Comparison of ENCODE assay signal across 12 mouse cellular contexts in the genomic region with DNA sequence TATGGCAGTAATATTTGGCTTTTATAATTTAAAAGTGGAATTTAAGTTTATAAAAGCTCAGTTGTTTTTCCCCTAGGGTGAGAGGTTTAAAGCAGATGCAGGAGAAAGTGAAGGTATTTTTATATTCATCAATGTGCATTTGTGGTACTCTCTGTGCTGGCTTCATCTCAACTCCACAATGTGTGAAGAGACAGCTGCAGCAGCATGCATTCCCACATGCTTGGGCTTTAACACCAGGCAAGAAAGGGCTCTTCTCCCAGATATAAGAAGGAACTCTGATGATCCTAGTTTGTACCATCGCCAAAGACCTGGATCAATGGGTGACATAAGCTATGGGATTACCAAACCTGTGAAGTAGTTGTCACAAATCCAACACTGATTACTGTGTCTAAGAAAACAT.
"Had no signal": no experiment of that assay in that cellular context is flagged by ENCODE, and none has a peak within 500 bp of the region (broad histone marks: within the 10 kb centered on the region; RNA-seq: fewer than 3 reads in every experiment).

No protein-coding gene starts in this region.

- ATAC-seq: intestine, embryonic 16.5 days had no signal

- H3K9ac ChIP-seq: limb, embryonic 13.5 days; liver, embryonic 14.5 days; midbrain, embryonic 12.5 days; neural tube, embryonic 15.5 days had no signal

- H3K27ac ChIP-seq: limb, embryonic 13.5 days; liver, embryonic 14.5 days; midbrain, embryonic 12.5 days; neural tube, embryonic 15.5 days had no signal

- H3K9me3 ChIP-seq: limb, embryonic 13.5 days; midbrain, embryonic 12.5 days; neural tube, embryonic 15.5 days had no signal

- H3K4me3 ChIP-seq: limb, embryonic 13.5 days; midbrain, embryonic 12.5 days; myocyte; neural tube, embryonic 15.5 days had no signal

- H3K27me3 ChIP-seq: limb, embryonic 13.5 days; midbrain, embryonic 12.5 days; neural tube, embryonic 15.5 days had no signal

- H3K36me3 ChIP-seq: limb, embryonic 13.5 days; midbrain, embryonic 12.5 days; neural tube, embryonic 15.5 days had no signal

- DNase-seq: kidney, postnatal 10 days; kidney, postnatal 4 days; lung, adult 18-20 months; right cerebral cortex, postnatal 4 days; spleen, adult 18-20 months; thymus, postnatal 36 days had no signal

- H3K4me2 ChIP-seq: limb, embryonic 13.5 days; midbrain, embryonic 12.5 days; neural tube, embryonic 15.5 days had no signal

- H3K4me1 ChIP-seq: limb, embryonic 13.5 days; midbrain, embryonic 12.5 days; neural tube, embryonic 15.5 days had no signal
